Mouse (Mus musculus) brown adipose tissue, adult 24 weeks (tissue): ENCODE results near the gene Crhr2. TPM values are rescaled to one million over a fixed set of nuclear protein-coding genes. Genes with fewer than 3 reads are reported as not detected.

Source experiments
- H3K27ac ChIP-seq: fragments of 200-500 bp; replicated peaks from 2 replicates; pipeline ENCODE4 v1.5.1; 2012; ENCODE audit warnings: low read depth, mild to moderate bottlenecking, low read length
- H3K4me1 ChIP-seq: fragments of 200-500 bp; 2 replicates; pipeline ENCODE4 v1.6.1; 2012; ENCODE audit warnings: low read length, mixed read lengths; ENCODE audit not compliant: control insufficient read depth, insufficient read depth, insufficient read length
- H3K4me3 ChIP-seq: fragments of 200-500 bp; 2 replicates; pipeline ENCODE4 v1.5.1; 2012; ENCODE audit warnings: low read depth, mild to moderate bottlenecking, low read length, moderate library complexity; ENCODE audit not compliant: insufficient read depth
- polyA plus RNA-seq: library from polyadenylated mRNA; stranded (reverse); fragments of >200 nt; gene quantifications from 2 replicates; pipeline ENCODE4 v1.2.4, GENCODE M21; 2012; ENCODE audit not compliant: missing spikeins, insufficient read depth, insufficient read length

Crhr2 gene
- polyA plus RNA-seq, 1 experiment = not detected

- no peak overlapping the region for H3K4me3 ChIP-seq
- H3K4me1 ChIP-seq = no peaks in the 10 kb centered on the region
- no peak overlapping the region for H3K27ac ChIP-seq
Measured at GRCm38 (mm10) chr6:55146138-55146537, 13.3 kb upstream of the Crhr2 start.

- H3K27ac ChIP-seq = no peak overlapping the region; the same call in 1 of the 2 replicates
Measured at GRCm38 (mm10) chr6:55145285-55145684, 12.5 kb upstream of the Crhr2 start.

GRCm38 (mm10) chr6:55138343-55138742, 5.5 kb upstream of the Crhr2 start:
- Histone ChIP-seq H3K4me1 (no peaks in the 10 kb centered on the region), H3K27ac (no peak overlapping the region), H3K4me3 (no peak overlapping the region)

More at GRCm38 (mm10) chr6:55145285-55145684, 12.5 kb upstream of the Crhr2 start:
- H3K4me3 ChIP-seq = no peak overlapping the region
- no peaks in the 10 kb centered on the region for H3K4me1 ChIP-seq

- Histone ChIP-seq H3K27ac (no peak overlapping the region), H3K4me3 (no peak overlapping the region), H3K4me1 (no peaks in the 10 kb centered on the region; the same call in 1 of the 2 replicates)
Measured at GRCm38 (mm10) chr6:55133425-55133824, 609 bp upstream of the Crhr2 start.

- Histone ChIP-seq H3K4me3 (no peak overlapping the region), H3K4me1 (no peaks in the 10 kb centered on the region; the same call in 1 of the 2 replicates), H3K27ac (no peak overlapping the region)
Measured at GRCm38 (mm10) chr6:55131301-55131700, 1.5 kb downstream of the Crhr2 start.

GRCm38 (mm10) chr6:55130631-55131030, 2.2 kb downstream of the Crhr2 start:
- no peaks in the 10 kb centered on the region; the same call in 1 of the 2 replicates for H3K4me1 ChIP-seq
- H3K27ac ChIP-seq = no peak overlapping the region
- H3K4me3 ChIP-seq = no peak overlapping the region

- Histone ChIP-seq H3K27ac (no peak overlapping the region), H3K4me3 (no peak overlapping the region), H3K4me1 (no peaks in the 10 kb centered on the region; the same call in 1 of the 2 replicates)
Measured at GRCm38 (mm10) chr6:55128391-55128790, 4.4 kb downstream of the Crhr2 start.

- H3K27ac ChIP-seq = no peak overlapping the region
- no peak overlapping the region for H3K4me3 ChIP-seq
- no peaks in the 10 kb centered on the region; the same call in 1 of the 2 replicates for H3K4me1 ChIP-seq
Measured at GRCm38 (mm10) chr6:55126576-55126975, 6.2 kb downstream of the Crhr2 start.

- Histone ChIP-seq H3K4me1 (no peaks in the 10 kb centered on the region; the same call in 1 of the 2 replicates), H3K4me3 (no peak overlapping the region), H3K27ac (no peak overlapping the region)
Measured at GRCm38 (mm10) chr6:55123056-55123455, 9.8 kb downstream of the Crhr2 start.

GRCm38 (mm10) chr6:55117325-55118109, 15.3 kb downstream of the Crhr2 start:
- no peak overlapping the region for H3K27ac ChIP-seq
- H3K4me3 ChIP-seq = peak overlapping the region; percentile 47
- H3K4me1 ChIP-seq = no peaks in the 10 kb centered on the region; the same call in 1 of the 2 replicates

- Histone ChIP-seq H3K4me3 (no peak overlapping the region), H3K4me1 (no peaks in the 10 kb centered on the region), H3K27ac (no peak overlapping the region)
Measured at GRCm38 (mm10) chr6:55108358-55108757, 24.5 kb downstream of the Crhr2 start.

- no peak overlapping the region for H3K4me3 ChIP-seq
Measured at GRCm38 (mm10) chr6:55098603-55099002, 34.2 kb downstream of the Crhr2 start.

GRCm38 (mm10) chr6:55098030-55098429, 34.8 kb downstream of the Crhr2 start:
- Histone ChIP-seq H3K4me3 (no peak overlapping the region), H3K4me1 (no peaks in the 10 kb centered on the region), H3K27ac (no peak overlapping the region)

More at GRCm38 (mm10) chr6:55098603-55099002, 34.2 kb downstream of the Crhr2 start:
- Histone ChIP-seq H3K27ac (no peak overlapping the region), H3K4me1 (no peaks in the 10 kb centered on the region)

- Histone ChIP-seq H3K27ac (no peak overlapping the region), H3K4me3 (no peak overlapping the region), H3K4me1 (no peaks in the 10 kb centered on the region)
Measured at GRCm38 (mm10) chr6:55093431-55094146, 39.2 kb downstream of the Crhr2 start.

GRCm38 (mm10) chr6:55091396-55091795, 41.4 kb downstream of the Crhr2 start:
- H3K27ac ChIP-seq = no peak overlapping the region
- no peaks in the 10 kb centered on the region for H3K4me1 ChIP-seq
- no peak overlapping the region for H3K4me3 ChIP-seq
